Mouse (Mus musculus) adrenal gland, postnatal 36 days (tissue): ENCODE measurements at regions not wholly inside any gene's neighbourhood (a gene's known extent, or its start where the extent isn't known, plus 50 kb on each side); places are given as distances from the start of the nearest gene placed in this dataset.
A peak's percentile ranks its signal among the peaks of the same experiment; 100 is the strongest.

Source experiments
- DNase-seq, 2 experiments: peaks; one replicate each; pipeline ENCODE4 v3.0.0; 2021; ENCODE audit warnings: mixed read lengths in 1 of 2

GRCm38 (mm10) chr15:36945309-36945708, 62.3 kb downstream of the Zfp706 start:
- DNase-seq: no peak

GRCm38 (mm10) chr15:36944556-36945171, 62.9 kb downstream of the Zfp706 start:
- no peak for DNase-seq

GRCm38 (mm10) chr15:36943492-36944112, 64.0 kb downstream of the Zfp706 start:
- DNase-seq: no peak

GRCm38 (mm10) chr15:36942261-36942660, 65.3 kb downstream of the Zfp706 start:
- DNase-seq: no peak

- no peak for DNase-seq
Observed at GRCm38 (mm10) chr15:36941741-36942140, 65.8 kb downstream of the Zfp706 start.

- no peak for DNase-seq
Observed at GRCm38 (mm10) chr15:36939608-36940007, 68.0 kb downstream of the Zfp706 start.

GRCm38 (mm10) chr15:36939153-36939552, 68.4 kb downstream of the Zfp706 start:
- DNase-seq: no peak

GRCm38 (mm10) chr15:36938511-36939150, 68.9 kb downstream of the Zfp706 start:
- DNase-seq: peak; percentile 94 to 97

GRCm38 (mm10) chr15:36937757-36938498, 69.6 kb downstream of the Zfp706 start:
- no peak for DNase-seq

- DNase-seq: peak in 1 of 2 experiments; percentile 14
Observed at GRCm38 (mm10) chr15:36937067-36937657, 70.4 kb downstream of the Zfp706 start.

- no peak for DNase-seq
Observed at GRCm38 (mm10) chr15:36934801-36935200, 72.8 kb downstream of the Zfp706 start.

GRCm38 (mm10) chr15:36933581-36933991, 74.0 kb downstream of the Zfp706 start:
- DNase-seq: peak in 1 of 2 experiments; percentile 22

GRCm38 (mm10) chr15:36931460-36931859, 76.1 kb downstream of the Zfp706 start:
- no peak for DNase-seq

- DNase-seq: no peak
Observed at GRCm38 (mm10) chr15:36930433-36930832, 77.1 kb downstream of the Zfp706 start.

GRCm38 (mm10) chr15:36929786-36930185, 77.8 kb downstream of the Zfp706 start:
- no peak for DNase-seq

- no peak for DNase-seq
Observed at GRCm38 (mm10) chr15:36929088-36929487, 78.5 kb downstream of the Zfp706 start.

GRCm38 (mm10) chr15:36928678-36929077, 78.9 kb downstream of the Zfp706 start:
- DNase-seq: no peak

GRCm38 (mm10) chr15:36927436-36927835, 80.1 kb downstream of the Zfp706 start:
- DNase-seq: peak in 1 of 2 experiments; percentile 16

- DNase-seq: peak; percentile 43 to 61
Observed at GRCm38 (mm10) chr15:36924171-36924570, 83.4 kb downstream of the Zfp706 start.

GRCm38 (mm10) chr15:36921384-36921783, 86.2 kb downstream of the Zfp706 start:
- DNase-seq: no peak

- DNase-seq: peak; percentile 35 to 42
Observed at GRCm38 (mm10) chr15:36920886-36921285, 86.7 kb downstream of the Zfp706 start.

- peak in 1 of 2 experiments; percentile 49 for DNase-seq
Observed at GRCm38 (mm10) chr15:36919704-36920103, 87.9 kb downstream of the Zfp706 start.
